Mouse (Mus musculus): Measurements from ENCODE around the gene March4. TPM values are rescaled to one million over a fixed set of nuclear protein-coding genes. Genes with fewer than 3 reads are reported as not detected.

Gene March4
- polyA plus RNA-seq, 1 experiment from 2014 or later: not detected

DNA sequence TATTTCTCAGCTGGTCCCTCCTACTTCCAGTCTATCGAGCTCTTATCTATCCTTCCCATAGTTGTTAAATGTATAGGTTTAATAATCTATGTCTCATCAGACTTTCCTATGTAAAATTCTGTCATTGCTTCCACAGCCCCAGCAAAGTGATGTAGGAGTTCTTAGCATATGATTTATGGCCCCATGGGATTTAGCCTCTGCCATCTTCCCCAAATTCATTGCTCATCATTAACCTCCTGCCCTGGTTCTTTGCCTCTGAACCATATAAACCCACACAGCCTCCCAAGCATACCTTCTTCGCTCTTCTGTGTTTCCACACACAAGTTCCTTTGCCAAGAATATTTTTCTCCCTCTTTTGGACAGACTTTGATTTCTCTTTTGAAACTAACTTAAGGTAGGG is 94.0 kb downstream of the March4 start:
- no peak for ATAC-seq (ENCODE audit: low FRiP score, low TSS enrichment)
- H3K4me1 ChIP-seq (ENCODE audit: control insufficient read depth, insufficient read depth, low read length): peaks cover 6% of the 10 kb centered on the region
- no peak overlapping the region for H3K4me3 ChIP-seq (ENCODE audit: low read length)
- H3K4me2 ChIP-seq (replicated peaks; ENCODE audit: low read depth, low read length): no peak overlapping the region
- 37% methylated on average over 2 of the region's 2 CpGs for WGBS
- H3K27ac ChIP-seq (ENCODE audit: low read depth, low read length): no peak overlapping the region
- no peaks in the 10 kb centered on the region for H3K9me3 ChIP-seq (ENCODE audit: control insufficient read depth, low read length)
- no peaks in the 10 kb centered on the region for H3K27me3 ChIP-seq (ENCODE audit: control insufficient read depth, insufficient read depth, low read length)
- no peak overlapping the region for H3K9ac ChIP-seq (ENCODE audit: low read depth, low read length)
- no peaks in the 10 kb centered on the region for H3K36me3 ChIP-seq (ENCODE audit: control insufficient read depth, insufficient read depth, low read length)

DNA sequence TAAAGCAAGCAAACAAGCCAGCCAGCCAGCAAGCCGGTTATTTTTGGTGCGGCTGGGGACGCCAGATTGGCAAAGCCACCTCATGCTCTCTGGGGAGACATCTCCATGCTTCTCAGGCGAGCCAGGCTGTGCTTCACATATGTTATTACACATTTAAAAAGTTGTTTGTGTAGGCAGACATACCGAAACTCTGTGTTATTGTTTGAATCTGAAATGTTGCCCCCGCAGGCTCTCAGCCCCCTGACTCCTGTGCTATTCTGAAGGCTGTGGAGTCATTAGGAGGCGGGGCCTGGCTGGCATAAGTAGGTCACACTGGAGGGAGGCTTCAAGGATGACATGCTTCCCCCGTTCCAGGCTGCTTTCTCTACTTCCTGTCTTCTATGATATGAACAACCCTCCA is 97.6 kb downstream of the March4 start:
- Histone ChIP-seq H3K4me1 (ENCODE audit: control insufficient read depth, insufficient read depth, low read length) (peaks cover 6% of the 10 kb centered on the region), H3K27ac (ENCODE audit: low read depth, low read length) (no peak overlapping the region), H3K4me3 (ENCODE audit: low read length) (no peak overlapping the region), H3K4me2 (replicated peaks; ENCODE audit: low read depth, low read length) (no peak overlapping the region), H3K27me3 (ENCODE audit: control insufficient read depth, insufficient read depth, low read length) (no peaks in the 10 kb centered on the region), H3K9ac (ENCODE audit: low read depth, low read length) (no peak overlapping the region), H3K9me3 (ENCODE audit: control insufficient read depth, low read length) (no peaks in the 10 kb centered on the region), H3K36me3 (ENCODE audit: control insufficient read depth, insufficient read depth, low read length) (no peaks in the 10 kb centered on the region)
- WGBS: 69% methylated on average over 8 of the region's 8 CpGs
- ATAC-seq (ENCODE audit: low FRiP score, low TSS enrichment): no peak

- H3K4me3 ChIP-seq (ENCODE audit: low read length): no peak overlapping the region
- WGBS: 78% methylated on average over 5 of the region's 5 CpGs
- no peak for ATAC-seq (ENCODE audit: low FRiP score, low TSS enrichment)
- no peak overlapping the region for H3K27ac ChIP-seq (ENCODE audit: low read depth, low read length)
- no peak overlapping the region for H3K9ac ChIP-seq (ENCODE audit: low read depth, low read length)
- H3K27me3 ChIP-seq (ENCODE audit: control insufficient read depth, insufficient read depth, low read length): no peaks in the 10 kb centered on the region
- H3K36me3 ChIP-seq (ENCODE audit: control insufficient read depth, insufficient read depth, low read length): no peaks in the 10 kb centered on the region
- no peaks in the 10 kb centered on the region for H3K4me1 ChIP-seq (ENCODE audit: control insufficient read depth, insufficient read depth, low read length)
- H3K9me3 ChIP-seq (ENCODE audit: control insufficient read depth, low read length): no peaks in the 10 kb centered on the region
- H3K4me2 ChIP-seq (replicated peaks; ENCODE audit: low read depth, low read length): no peak overlapping the region
These were observed 99.8 kb downstream of the March4 start for GRCm38 (mm10) chr1:72436967-72437366.

GRCm38 (mm10) chr1:72434510-72434909 is 102.2 kb downstream of the March4 start:
- no peak overlapping the region for H3K27ac ChIP-seq (ENCODE audit: low read depth, low read length)
- 69% methylated on average over 3 of the region's 3 CpGs for WGBS

GRCm38 (mm10) chr1:72432579-72432978 is 104.2 kb downstream of the March4 start:
- 85% methylated on average over 1 of the region's 1 CpGs for WGBS
- H3K27me3 ChIP-seq (ENCODE audit: control insufficient read depth, insufficient read depth, low read length): no peaks in the 10 kb centered on the region
- H3K27ac ChIP-seq (ENCODE audit: low read depth, low read length): no peak overlapping the region
- H3K4me2 ChIP-seq (replicated peaks; ENCODE audit: low read depth, low read length): no peak overlapping the region
- H3K9me3 ChIP-seq (ENCODE audit: control insufficient read depth, low read length): no peaks in the 10 kb centered on the region
- no peaks in the 10 kb centered on the region for H3K4me1 ChIP-seq (ENCODE audit: control insufficient read depth, insufficient read depth, low read length)
- no peaks in the 10 kb centered on the region for H3K36me3 ChIP-seq (ENCODE audit: control insufficient read depth, insufficient read depth, low read length)
- H3K4me3 ChIP-seq (ENCODE audit: low read length): no peak overlapping the region
- no peak for ATAC-seq (ENCODE audit: low FRiP score, low TSS enrichment)
- no peak overlapping the region for H3K9ac ChIP-seq (ENCODE audit: low read depth, low read length)

More at GRCm38 (mm10) chr1:72434510-72434909, 102.2 kb downstream of the March4 start:
- Histone ChIP-seq H3K9me3 (ENCODE audit: control insufficient read depth, low read length) (no peaks in the 10 kb centered on the region), H3K4me1 (ENCODE audit: control insufficient read depth, insufficient read depth, low read length) (no peaks in the 10 kb centered on the region), H3K27me3 (ENCODE audit: control insufficient read depth, insufficient read depth, low read length) (no peaks in the 10 kb centered on the region), H3K4me3 (ENCODE audit: low read length) (no peak overlapping the region), H3K9ac (ENCODE audit: low read depth, low read length) (no peak overlapping the region), H3K4me2 (replicated peaks; ENCODE audit: low read depth, low read length) (no peak overlapping the region), H3K36me3 (ENCODE audit: control insufficient read depth, insufficient read depth, low read length) (no peaks in the 10 kb centered on the region)
- no peak for ATAC-seq (ENCODE audit: low FRiP score, low TSS enrichment)

DNA sequence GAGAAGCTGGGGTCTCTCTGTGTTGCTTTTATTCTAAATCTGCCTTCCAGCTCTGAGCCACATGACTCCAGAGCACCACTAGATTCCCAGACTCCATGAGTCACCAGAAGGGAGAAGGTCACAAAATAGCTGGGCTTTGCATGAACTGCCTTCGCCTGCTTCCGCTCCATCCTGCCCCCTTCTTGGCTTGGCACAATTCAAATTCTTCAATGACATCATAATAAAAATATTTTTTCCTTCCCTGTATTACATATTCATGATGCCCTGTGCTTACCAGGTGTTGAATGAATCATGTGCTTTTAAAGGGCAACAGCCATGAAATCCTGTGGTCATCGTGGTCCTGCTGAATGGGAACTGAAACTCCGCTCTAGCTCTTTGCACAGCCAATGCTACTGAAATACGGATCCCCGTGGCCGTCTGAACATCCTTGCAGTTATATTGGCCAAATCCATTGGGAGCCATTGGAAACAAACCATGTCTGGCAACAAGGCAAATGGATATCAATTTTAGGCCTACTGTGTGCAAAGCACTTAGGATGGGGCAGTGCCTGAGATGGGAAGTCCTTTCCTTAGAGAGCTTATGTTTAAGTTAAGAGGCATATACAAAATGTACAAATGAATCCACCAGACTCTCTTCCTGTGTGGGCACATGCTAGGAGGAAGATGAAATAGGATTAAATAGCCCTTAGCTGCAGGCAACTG is 107.5 kb downstream of the March4 start:
- Histone ChIP-seq H3K4me2 (replicated peaks; ENCODE audit: low read depth, low read length) (no peak overlapping the region), H3K27ac (ENCODE audit: low read depth, low read length) (no peak overlapping the region), H3K4me3 (ENCODE audit: low read length) (no peak overlapping the region), H3K36me3 (ENCODE audit: control insufficient read depth, insufficient read depth, low read length) (no peaks in the 10 kb centered on the region), H3K9me3 (ENCODE audit: control insufficient read depth, low read length) (no peaks in the 10 kb centered on the region), H3K27me3 (ENCODE audit: control insufficient read depth, insufficient read depth, low read length) (no peaks in the 10 kb centered on the region), H3K9ac (ENCODE audit: low read depth, low read length) (no peak overlapping the region), H3K4me1 (ENCODE audit: control insufficient read depth, insufficient read depth, low read length) (no peaks in the 10 kb centered on the region)
- ATAC-seq (ENCODE audit: low FRiP score, low TSS enrichment): no peak
- WGBS: 92% methylated on average over 7 of the region's 7 CpGs

DNA sequence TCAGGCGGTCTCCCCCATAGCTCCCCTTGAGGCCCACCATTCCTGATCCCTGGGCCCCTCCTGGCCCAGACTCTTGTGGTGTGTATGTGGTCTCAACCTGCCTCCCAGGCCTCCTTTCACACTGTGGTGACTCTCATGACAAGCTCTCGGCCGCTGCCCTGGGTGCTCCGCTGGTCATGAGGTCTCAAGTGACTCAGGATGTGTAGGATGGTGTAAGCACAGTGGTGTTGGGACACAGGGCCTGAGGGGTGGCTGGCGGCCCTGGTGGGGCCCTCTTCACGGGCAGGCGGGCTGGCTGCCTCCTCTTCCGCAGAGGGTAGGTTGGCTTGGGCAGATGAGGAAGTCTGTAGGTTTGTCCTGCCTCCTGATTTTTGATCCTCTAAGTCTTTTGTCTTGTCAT is 108.2 kb downstream of the March4 start:
- Histone ChIP-seq H3K27ac (ENCODE audit: low read depth, low read length) (no peak overlapping the region), H3K4me1 (ENCODE audit: control insufficient read depth, insufficient read depth, low read length) (no peaks in the 10 kb centered on the region), H3K9ac (ENCODE audit: low read depth, low read length) (no peak overlapping the region), H3K4me2 (replicated peaks; ENCODE audit: low read depth, low read length) (no peak overlapping the region), H3K9me3 (ENCODE audit: control insufficient read depth, low read length) (no peaks in the 10 kb centered on the region), H3K36me3 (ENCODE audit: control insufficient read depth, insufficient read depth, low read length) (no peaks in the 10 kb centered on the region), H3K27me3 (ENCODE audit: control insufficient read depth, insufficient read depth, low read length) (no peaks in the 10 kb centered on the region), H3K4me3 (ENCODE audit: low read length) (no peak overlapping the region)
- ATAC-seq (ENCODE audit: low FRiP score, low TSS enrichment): no peak
- WGBS: 63% methylated on average over 8 of the region's 8 CpGs

DNA sequence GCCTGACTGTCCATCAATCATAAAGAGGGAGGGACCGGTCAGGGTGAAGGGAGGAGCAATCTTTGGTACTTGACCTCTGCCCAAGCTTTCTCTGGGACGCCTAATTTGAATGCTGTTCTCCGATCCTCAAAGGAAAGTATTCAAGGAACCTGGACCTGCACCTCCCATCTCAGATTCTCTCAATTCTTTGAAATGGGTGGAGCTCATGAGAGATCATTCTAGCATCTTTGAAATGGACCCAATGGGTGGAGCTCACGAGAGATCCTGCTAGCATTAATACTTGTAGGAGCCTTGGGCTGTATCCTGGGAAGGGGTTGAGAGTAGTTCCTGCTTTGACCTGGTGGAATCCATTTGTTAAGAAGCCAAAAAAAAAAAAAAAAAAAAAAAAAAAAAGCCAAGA is 110.3 kb downstream of the March4 start:
- no peaks in the 10 kb centered on the region for H3K27me3 ChIP-seq (ENCODE audit: control insufficient read depth, insufficient read depth, low read length)
- no peaks in the 10 kb centered on the region for H3K36me3 ChIP-seq (ENCODE audit: control insufficient read depth, insufficient read depth, low read length)
- no peak overlapping the region for H3K4me3 ChIP-seq (ENCODE audit: low read length)
- no peak overlapping the region for H3K4me2 ChIP-seq (replicated peaks; ENCODE audit: low read depth, low read length)
- 77% methylated on average over 4 of the region's 4 CpGs for WGBS
- H3K9me3 ChIP-seq (ENCODE audit: control insufficient read depth, low read length): no peaks in the 10 kb centered on the region
- no peaks in the 10 kb centered on the region for H3K4me1 ChIP-seq (ENCODE audit: control insufficient read depth, insufficient read depth, low read length)
- no peak overlapping the region for H3K27ac ChIP-seq (ENCODE audit: low read depth, low read length)
- no peak overlapping the region for H3K9ac ChIP-seq (ENCODE audit: low read depth, low read length)
- no peak for ATAC-seq (ENCODE audit: low FRiP score, low TSS enrichment)

DNA sequence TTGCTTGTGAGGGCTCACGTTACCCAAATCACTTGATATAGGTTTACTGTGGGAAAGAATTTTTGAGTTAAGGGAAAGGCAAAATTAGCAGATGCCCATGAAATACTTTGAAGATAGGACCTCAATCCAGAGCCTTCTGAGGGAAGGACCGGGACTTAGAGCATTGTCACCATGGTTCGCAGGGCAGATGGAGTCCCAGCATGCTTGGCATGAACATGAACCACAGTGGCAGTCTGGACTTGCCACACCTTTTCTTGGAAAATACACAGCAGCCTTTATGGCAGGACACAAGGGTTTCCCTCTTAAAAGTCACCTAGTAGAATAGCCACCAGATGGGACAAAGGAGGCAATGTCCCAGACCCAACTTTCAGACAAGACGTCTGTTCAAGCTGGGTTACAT is 114.6 kb downstream of the March4 start:
- H3K4me1 ChIP-seq (ENCODE audit: control insufficient read depth, insufficient read depth, low read length): no peaks in the 10 kb centered on the region
- 83% methylated on average over 4 of the region's 4 CpGs for WGBS
- no peaks in the 10 kb centered on the region for H3K36me3 ChIP-seq (ENCODE audit: control insufficient read depth, insufficient read depth, low read length)
- H3K27ac ChIP-seq (ENCODE audit: low read depth, low read length): no peak overlapping the region
- H3K27me3 ChIP-seq (ENCODE audit: control insufficient read depth, insufficient read depth, low read length): no peaks in the 10 kb centered on the region
- H3K9me3 ChIP-seq (ENCODE audit: control insufficient read depth, low read length): no peaks in the 10 kb centered on the region
- H3K4me3 ChIP-seq (ENCODE audit: low read length): no peak overlapping the region
- no peak overlapping the region for H3K9ac ChIP-seq (ENCODE audit: low read depth, low read length)
- ATAC-seq (ENCODE audit: low FRiP score, low TSS enrichment): no peak
- no peak overlapping the region for H3K4me2 ChIP-seq (replicated peaks; ENCODE audit: low read depth, low read length)
